Mouse (Mus musculus) heart, adult 11 months (tissue): ENCODE results near the gene Cybb.
"Not testable (repeated sequence)": the region's sequence is repeated elsewhere in the genome, so short reads cannot be mapped to it uniquely, and the experiment has no call there.

Source experiments
- DNase-seq: peaks from one replicate; pipeline ENCODE4 v3.0.0; 2022

The Cybb gene

DNA sequence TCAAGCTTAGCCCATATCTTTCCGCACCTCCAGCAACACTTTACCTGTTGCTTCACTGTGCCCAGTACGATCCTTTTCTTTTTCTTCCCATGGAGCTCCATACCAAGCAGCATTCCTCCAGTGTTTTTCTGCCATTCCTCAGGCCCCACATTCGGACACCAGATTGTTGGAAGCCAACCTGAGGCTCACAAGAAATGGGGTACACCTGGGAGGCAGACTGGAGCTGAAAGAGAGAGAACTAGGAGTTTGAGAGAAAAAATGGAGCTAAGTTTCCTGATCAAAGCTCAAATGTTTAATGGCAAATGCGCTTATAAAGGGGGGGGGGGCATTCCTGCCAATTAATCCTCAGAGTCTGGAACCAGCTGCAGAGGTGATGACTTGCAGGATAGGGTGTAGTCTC lies at the start of gene Cybb:
Gene Cybb (minus strand): TSS at position 101 of the 400 bp plus-strand sequence.
- DNase-seq = no peak

GRCm38 (mm10) chrX:9536881-9537280 lies 49.3 kb upstream of the Cybb start:
- DNase-seq = no peak

DNA sequence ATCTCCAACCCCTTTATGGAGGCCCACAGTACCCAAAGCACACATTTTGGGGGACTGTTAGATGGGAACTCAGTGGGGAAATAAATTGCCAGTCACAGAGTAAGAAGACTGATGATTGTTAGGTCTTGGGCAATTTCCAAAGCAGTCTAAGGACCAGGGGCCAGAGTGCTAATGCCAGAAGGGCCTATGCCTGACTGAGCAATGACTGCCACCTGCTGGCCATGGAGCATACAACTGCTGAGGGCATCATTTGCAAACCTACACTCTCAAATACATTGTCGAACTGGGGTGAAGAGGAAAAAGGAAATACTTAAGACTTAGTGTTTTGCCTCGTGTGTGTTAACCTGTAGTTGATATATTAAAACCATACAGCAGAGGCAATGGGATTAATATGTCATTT lies 32.4 kb upstream of the Cybb start:
- peak; percentile 85 for DNase-seq

DNA sequence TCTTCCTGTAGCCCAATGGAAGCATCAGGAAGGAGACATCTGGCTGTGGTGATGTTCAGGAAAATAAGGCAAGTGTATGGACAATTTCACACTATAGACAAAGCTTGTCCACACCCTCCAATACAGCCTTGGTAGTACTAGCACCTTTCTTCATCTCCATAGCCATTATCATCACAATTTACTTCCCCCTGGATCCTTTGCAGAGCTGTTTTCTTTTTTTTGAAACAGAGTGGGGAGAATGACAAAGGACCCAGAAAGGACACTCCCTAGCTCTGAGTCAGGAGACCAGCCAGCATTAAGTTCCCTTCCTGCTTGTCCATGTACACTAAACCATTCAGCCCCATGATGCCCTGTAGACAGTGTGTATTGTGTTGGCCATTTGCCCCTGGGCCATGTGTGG lies 30.0 kb upstream of the Cybb start:
- DNase-seq = not testable (repeated sequence)

GRCm38 (mm10) chrX:9475036-9475435 lies 12.5 kb downstream of the Cybb start:
- DNase-seq = not testable (repeated sequence)

GRCm38 (mm10) chrX:9474440-9474839 lies 13.1 kb downstream of the Cybb start:
- DNase-seq = no peak

DNA sequence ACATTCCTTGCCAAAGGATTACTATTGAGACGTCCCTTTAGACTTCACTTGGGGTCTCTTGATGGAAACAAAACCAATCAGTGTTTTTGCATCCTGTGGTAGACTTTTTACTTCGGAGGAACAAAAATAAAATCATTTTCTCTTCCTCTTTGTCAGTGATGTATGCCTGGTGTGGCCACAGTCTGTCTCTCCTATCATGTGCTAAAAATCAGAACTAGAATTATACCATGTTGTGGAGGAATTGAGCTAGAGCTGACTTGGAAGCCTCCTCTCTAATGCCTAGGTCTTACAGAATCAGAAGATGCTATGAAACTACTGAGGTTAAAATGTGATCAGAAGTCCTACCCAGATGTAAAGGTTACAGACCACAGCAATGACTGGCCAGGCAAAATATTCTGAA lies 13.8 kb downstream of the Cybb start:
- DNase-seq = no peak

DNA sequence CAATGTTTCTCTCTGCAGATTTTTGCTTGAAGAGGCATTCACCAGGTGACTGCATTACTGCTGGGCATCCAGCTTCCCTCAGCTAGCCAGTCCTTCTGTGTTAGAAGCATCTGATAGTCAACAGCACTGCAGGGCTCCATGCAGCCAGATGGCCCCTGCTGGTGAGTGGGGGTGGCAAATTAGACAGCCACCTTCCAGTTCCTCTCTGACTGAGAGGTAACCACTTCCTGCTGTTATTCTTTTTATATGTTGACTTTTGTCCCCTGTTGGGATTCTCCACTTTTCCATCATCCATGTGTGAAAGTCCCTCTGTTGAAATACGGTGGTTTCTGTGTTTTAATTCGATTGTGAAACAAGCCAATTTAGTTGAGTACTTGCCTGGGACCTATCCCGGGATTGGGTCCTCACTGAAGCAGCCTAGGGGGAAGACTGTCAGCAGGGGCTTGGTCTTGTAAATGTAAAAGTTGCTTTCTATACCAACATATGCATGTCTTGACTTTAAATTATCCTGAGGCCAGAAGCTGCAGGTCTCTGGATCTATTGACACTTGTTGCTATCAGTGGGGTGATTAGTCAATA lies 16.7 kb downstream of the Cybb start:
- no peak for DNase-seq

GRCm38 (mm10) chrX:9469100-9469499 lies 18.5 kb downstream of the Cybb start:
- DNase-seq = no peak

GRCm38 (mm10) chrX:9467020-9467419 lies 20.6 kb downstream of the Cybb start:
- DNase-seq = no peak

DNA sequence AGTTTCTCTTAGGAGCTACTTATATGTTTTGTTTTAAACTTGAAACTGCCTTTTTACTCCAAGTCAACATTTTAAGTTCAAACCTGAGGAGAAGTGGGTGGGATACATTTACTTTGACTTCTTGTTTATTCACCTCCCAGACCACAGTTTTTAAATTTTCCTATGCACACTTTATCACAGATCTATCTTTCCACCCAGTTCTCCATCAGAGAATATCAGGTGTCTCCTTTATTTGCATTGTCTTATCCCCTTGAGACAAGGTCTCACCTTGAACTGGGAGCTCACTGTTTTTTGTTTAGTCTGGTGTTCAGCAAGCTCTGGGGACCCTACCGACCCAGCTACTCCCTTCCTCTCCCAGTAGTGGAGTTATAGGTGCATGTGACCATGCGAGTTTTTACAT lies 21.7 kb downstream of the Cybb start:
- DNase-seq = no peak

DNA sequence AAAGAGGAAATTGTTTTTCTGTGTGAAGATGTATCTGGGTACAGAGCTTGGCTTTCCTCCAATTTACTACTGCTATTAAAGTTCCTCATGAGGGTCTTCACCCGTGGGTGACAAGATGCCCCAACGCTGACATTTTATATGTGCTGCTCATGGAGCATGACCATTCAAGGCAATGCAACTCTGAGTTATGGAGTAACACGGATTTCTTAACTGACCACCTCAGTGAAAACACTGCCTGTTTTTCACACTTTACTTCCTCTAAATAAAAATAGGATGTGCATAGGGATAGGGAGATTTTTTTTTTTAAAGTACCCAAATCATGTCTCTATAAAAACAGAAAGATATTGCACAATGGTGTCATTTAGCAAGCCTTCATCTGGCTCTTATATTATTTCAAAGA lies 24.9 kb downstream of the Cybb start:
- no peak for DNase-seq

GRCm38 (mm10) chrX:9461399-9461798 lies 26.2 kb downstream of the Cybb start:
- no peak for DNase-seq

GRCm38 (mm10) chrX:9460387-9460930 lies 27.1 kb downstream of the Cybb start:
- DNase-seq = no peak

- no peak for DNase-seq
Measured at GRCm38 (mm10) chrX:9452375-9452774, 35.2 kb downstream of the Cybb start.

- no peak for DNase-seq
Measured at GRCm38 (mm10) chrX:9447284-9447683, 40.3 kb downstream of the Cybb start.

GRCm38 (mm10) chrX:9441102-9441501 lies 46.5 kb downstream of the Cybb start:
- no peak for DNase-seq

- no peak for DNase-seq
Measured at GRCm38 (mm10) chrX:9440556-9440955, 47.0 kb downstream of the Cybb start.

DNA sequence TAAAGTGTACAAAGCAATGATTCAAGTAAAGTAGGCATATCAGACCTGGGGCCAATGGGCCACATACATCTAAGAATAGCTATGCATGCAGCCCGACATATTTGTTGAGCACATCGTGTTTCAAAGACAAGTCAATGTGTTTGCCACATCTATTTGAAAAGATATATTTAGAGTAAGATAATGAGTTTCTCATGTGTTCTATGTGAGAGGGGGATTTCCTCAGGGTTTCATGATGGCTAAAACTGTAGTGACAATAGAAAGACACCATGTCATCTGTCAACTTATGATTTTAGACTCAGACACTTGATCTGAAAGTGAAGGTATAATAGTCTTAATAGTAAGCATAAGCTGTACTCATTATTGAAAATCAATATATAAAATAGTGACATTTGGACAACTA lies 48.3 kb downstream of the Cybb start:
- DNase-seq = no peak

GRCm38 (mm10) chrX:9413889-9414288 lies 73.7 kb downstream of the Cybb start:
- no peak for DNase-seq
